Mouse (Mus musculus) heart, postnatal 25 days (tissue): Measurements from ENCODE around the gene Tgoln1. TPM values are rescaled to one million over a fixed set of nuclear protein-coding genes. Genes with fewer than 3 reads are reported as not detected.

Experiments used
- DNase-seq: peaks from one replicate; pipeline ENCODE4 v3.0.0; 2022; ENCODE audit warnings: low spot score
- intact Hi-C: fragments of 180-260 bp; cut with DNase I; formaldehyde crosslinking; loops from one replicate; pipeline ENCODE4 v1.15.1; 2025
- total RNA-seq, 2 experiments: library from RNA; stranded (reverse); gene quantifications; 2 replicates each; pipeline ENCODE4 v1.2.3; 2021

Gene Tgoln1
- 10 to 100 TPM; 46.3 to 50.5 TPM for total RNA-seq

- intact Hi-C loops = no loop called here
These were observed at the start of gene Tgoln1 for GRCm38 (mm10) chr6:72616643-72617288. Tgoln1 (minus strand) TSS chr6:72617000.

DNA sequence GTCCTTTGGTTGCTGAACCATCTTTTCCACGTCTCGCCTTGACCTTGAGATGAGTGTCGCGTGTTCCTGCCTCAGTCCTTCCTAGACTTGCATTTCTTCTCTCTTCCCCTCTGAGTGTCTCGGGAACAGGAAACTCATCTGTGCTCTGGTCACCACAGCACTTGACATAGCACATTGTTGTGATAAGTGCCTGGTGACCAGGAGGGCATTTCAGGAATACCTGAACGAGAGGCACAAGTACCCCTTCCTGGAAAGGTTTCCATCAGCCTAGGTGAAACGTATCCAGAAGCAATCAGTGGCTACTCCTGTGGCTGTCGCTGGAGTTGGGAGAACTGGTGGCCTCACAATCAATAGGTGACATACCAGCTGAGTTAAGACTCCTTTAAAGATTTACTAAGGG is 47.5 kb upstream of the Tgoln1 start:
- intact Hi-C loops = no loop called here
- DNase-seq = no peak

More at GRCm38 (mm10) chr6:72616643-72617288, at the start of gene Tgoln1:
- DNase-seq = peak; percentile 90

DNA sequence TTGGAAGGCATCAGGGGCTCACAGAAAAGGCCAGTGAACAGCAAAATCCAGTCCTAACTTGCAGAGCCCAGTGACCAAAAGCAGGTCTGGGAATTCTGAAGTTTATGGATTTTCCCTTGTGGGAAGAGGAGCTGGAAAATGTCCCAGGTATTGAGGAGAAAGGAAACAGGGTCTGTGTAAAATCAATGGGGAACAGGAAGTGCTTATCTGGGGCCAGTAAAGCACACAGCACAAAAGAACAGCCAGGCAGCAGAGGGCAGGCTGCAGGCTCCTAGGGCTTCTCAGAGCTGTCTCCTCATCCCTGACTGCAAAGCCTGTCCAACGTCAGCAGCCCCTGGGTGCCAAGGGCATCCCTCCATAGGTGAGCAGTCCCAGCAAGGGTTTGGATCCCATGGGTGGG is 46.2 kb upstream of the Tgoln1 start:
- intact Hi-C loops = no loop called here
- no peak for DNase-seq

- intact Hi-C loops = no loop called here
- no peak for DNase-seq
These were observed 43.6 kb upstream of the Tgoln1 start for GRCm38 (mm10) chr6:72660391-72660720.

GRCm38 (mm10) chr6:72659717-72660390 is 43.1 kb upstream of the Tgoln1 start:
- intact Hi-C loops = no loop called here

GRCm38 (mm10) chr6:72658006-72658405 is 41.2 kb upstream of the Tgoln1 start:
- DNase-seq = no peak
- intact Hi-C loops = no loop called here

More at GRCm38 (mm10) chr6:72659717-72660390, 43.1 kb upstream of the Tgoln1 start:
- DNase-seq = no peak

- intact Hi-C loops = no loop called here
- DNase-seq = no peak
These were observed 39.2 kb upstream of the Tgoln1 start for GRCm38 (mm10) chr6:72656053-72656442.

DNA sequence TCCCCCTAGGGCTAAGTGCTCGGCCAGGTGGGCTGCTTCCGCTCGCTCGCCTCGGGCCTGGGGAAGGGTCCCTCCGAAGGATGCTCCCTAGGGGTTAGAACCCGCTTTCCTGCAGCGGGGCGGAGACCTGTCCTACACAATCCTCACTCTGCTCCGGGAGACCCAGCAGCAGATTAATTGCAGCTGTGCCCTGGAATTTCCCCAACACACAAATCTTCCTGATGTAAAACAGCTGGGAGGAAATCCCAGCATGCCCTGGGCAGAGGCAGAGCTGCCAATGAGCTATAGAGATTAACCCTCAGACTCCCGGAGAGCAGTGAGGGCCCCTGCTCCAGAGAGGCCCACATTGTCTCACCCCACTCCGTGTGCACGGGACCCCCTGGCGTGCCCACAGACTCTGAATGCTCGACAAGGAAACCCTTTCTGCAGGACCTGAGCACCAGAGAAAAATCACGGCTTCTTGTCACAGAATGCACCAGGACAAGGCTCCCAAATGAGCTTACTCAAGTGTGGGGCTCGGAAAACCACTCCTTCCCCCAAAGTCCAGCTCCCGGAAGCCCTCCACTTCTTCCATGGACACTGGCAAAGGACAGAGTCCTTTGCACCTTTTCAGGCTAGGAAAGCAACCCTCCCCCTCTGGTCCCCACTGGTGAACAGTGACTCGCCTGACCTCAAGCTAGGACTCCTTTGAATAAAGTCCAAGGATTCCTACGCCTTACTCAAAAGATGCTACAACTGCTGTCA is 38.7 kb upstream of the Tgoln1 start:
- intact Hi-C loops = no loop called here

DNA sequence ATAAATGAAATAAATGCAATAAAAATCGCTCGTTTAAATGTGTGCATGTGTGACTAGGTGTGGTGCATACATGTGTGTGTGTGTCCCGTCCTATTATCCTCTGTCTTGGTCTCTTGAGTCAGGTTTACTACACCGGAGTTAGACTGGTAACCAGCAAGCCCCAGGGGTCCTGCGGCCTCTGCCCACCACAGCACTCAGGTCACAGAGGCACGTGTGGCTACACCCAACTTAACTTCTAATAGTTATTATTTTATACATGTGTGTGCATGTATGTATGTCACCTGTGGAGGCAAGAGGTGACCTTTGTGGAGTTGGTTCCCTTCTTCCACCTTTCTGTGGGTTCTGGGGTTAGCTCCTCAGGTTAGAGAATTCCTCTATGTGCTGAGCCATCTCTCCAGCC is 37.6 kb upstream of the Tgoln1 start:
- DNase-seq = no peak
- intact Hi-C loops = no loop called here

More for the DNA sequence above, 38.7 kb upstream of the Tgoln1 start:
- DNase-seq = peak; percentile 64

- peak; percentile 62 for DNase-seq
- intact Hi-C loops = no loop called here
These were observed 36.6 kb upstream of the Tgoln1 start for GRCm38 (mm10) chr6:72653419-72653818.

DNA sequence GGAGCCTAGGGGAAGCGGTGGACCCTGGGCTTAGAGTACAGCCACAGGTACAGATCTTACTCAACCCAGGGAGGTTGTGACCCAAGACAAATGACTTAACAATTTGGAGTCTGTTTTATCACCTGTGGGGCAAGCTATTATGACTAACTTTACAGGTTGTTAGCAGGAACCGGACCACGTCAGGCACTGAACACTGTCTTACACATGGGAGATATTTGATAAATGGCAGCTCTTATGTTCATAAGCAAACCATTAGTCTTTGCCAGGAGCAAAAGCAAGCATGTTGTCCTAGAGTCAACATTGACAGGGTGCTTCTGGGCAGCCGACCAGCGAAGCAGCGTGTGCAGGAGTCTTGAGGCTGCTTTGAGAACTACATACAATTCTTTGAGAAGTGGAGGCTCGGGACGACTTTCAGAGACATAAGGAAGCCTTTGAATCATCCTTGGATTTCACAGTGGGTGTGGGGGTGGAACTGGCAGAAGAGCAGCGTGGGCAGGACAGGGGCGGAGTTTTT is 33.6 kb upstream of the Tgoln1 start:
- DNase-seq = no peak
- intact Hi-C loops = no loop called here

- intact Hi-C loops = loop anchor here (10.0 kb wide), 1 partner anchor 577 kb away; the partner anchor contains the start of gene Dnah6
These were observed 31.3 kb upstream of the Tgoln1 start for GRCm38 (mm10) chr6:72648002-72648595.

DNA sequence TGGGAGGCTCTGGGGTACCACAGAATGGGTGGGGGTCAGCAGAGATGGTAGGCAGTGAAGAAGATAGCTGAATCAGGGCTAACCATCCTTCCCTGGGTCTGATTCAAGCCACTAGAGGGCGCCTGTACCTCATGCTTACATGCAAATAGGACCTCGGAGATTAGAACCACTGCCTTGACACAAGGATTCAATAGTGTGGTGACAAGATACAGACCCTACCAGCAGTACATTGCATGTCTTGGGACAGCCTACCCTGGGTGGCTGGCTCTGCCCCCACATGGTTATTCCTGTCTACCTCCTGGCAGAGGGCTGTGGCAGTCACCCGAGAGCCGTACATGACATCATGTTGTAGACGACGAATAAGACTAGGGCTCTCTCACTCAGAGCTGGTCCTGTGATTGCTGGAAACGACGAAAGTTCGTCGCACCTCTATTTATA is 30.6 kb upstream of the Tgoln1 start:
- DNase-seq = peak; percentile 49
- intact Hi-C loops = loop anchor here (1.0 to 10.0 kb wide), 3 partner anchors 20 to 577 kb away; partner anchors contain the start of genes Dnah6 and Tcf7l1

More at GRCm38 (mm10) chr6:72648002-72648595, 31.3 kb upstream of the Tgoln1 start:
- DNase-seq = no peak

GRCm38 (mm10) chr6:72645364-72645763 is 28.6 kb upstream of the Tgoln1 start:
- intact Hi-C loops = loop anchor here (10.0 kb wide), 1 partner anchor 579 kb away; the partner anchor contains the start of gene Dnah6
- no peak for DNase-seq

DNA sequence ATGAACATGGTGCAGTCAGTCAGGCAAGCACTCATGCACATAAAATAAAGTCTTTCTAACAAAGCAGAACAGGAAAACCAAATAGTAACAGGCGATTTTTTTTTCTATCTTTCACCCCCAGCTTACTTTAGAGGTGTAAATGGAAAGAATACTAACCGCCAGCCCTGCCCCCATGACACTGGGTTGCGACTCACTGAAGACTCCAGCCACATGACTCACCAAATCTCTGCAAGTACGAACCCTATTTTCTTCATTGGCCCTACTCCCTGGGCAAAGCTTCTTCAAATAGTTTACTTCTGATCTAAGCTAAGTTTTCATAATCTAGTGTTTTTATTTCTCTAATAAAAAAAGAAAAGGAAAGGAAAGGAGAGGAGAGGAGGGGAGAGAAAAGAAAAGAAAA is 27.8 kb upstream of the Tgoln1 start:
- DNase-seq = no peak
- intact Hi-C loops = loop anchor here (10.0 kb wide), 1 partner anchor 580 kb away; the partner anchor contains the start of gene Dnah6

- DNase-seq = no peak
- intact Hi-C loops = loop anchor here (10.0 kb wide), 1 partner anchor 583 kb away; the partner anchor contains the start of gene Dnah6
These were observed 24.6 kb upstream of the Tgoln1 start for GRCm38 (mm10) chr6:72641218-72641954.

DNA sequence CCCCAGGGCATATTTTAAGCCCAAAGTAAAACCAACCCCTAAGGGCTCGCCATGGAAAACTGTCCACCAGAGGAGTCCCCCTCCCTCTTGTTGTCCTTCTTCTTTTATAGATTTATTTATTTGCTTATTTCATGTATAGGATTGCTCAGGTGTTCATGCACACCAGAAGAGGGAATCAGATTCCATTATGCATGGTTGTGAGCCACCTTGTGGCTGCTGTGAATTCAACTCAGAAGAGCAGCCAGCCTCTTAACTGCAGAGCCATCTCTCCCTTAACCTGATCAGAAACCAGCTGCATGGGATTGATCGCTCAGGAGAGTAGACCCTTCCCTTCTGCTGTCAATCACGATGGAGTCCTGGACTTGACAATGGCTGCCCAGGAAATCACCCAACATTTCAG is 20.1 kb upstream of the Tgoln1 start:
- no peak for DNase-seq
- intact Hi-C loops = loop anchor here (2.0 to 5.0 kb wide), 3 partner anchors 35 to 515 kb away; partner anchors contain the start of gene Tcf7l1

DNA sequence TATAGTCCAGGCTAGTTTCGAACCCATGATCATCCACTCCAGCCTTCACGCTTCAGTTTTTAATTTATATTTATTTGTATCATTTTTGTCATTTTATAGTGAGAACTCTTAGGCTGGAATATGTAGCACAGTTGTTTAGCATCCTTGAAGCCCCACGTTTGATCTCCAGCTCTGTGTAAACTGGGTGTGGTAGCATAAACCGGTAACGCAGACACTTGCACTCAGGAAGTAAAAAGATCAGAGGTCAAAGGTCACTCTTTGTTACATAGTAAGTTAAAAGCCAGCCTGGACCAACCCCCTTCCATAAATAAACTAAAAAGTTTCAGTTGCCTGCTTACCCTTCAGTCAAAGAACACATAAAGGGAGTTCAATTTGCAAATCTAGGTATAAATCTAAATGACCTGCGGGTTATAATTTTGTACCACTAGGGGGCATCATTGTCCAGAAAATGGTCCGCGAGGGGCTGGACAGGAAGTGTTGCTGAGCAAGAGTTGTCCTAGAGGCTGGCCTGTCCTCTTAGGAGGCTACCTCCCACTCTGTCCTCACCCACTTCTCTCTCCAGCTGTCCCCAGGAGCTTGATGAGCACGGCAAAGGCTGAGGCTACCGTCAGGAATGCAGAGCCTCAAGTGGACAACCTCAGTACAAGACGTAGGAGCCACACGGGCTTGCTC is 19.1 kb upstream of the Tgoln1 start:
- peak; percentile 28 for DNase-seq
- intact Hi-C loops = loop anchor here (2.0 to 5.0 kb wide), 4 partner anchors 36 to 516 kb away; partner anchors contain the start of gene Tcf7l1
